Mouse (Mus musculus): ENCODE results near the gene Slc24a3. TPM values are rescaled to one million over a fixed set of nuclear protein-coding genes. Genes with fewer than 3 reads are reported as not detected.

Gene Slc24a3
- total and polyA plus RNA-seq, 3 experiments = not detected

GRCm38 (mm10) chr2:145680141-145680540 lies 512.6 kb downstream of the Slc24a3 start:
- H3K9me3 ChIP-seq (replicated peaks; ENCODE audit: insufficient read depth, low read length) = no peaks in the 10 kb centered on the region
- no peaks in the 10 kb centered on the region for H3K79me2 ChIP-seq (ENCODE audit: control insufficient read depth, insufficient read depth, low read length, poor library complexity)
- no peak for DNase-seq (ENCODE audit: low read depth, low spot score)
- no peaks in the 10 kb centered on the region for H3K27me3 ChIP-seq (ENCODE audit: control insufficient read depth in 1 of 2, insufficient read depth in 2 of 2, low read length in 2 of 2)
- H3K9ac ChIP-seq (ENCODE audit: control insufficient read depth, low read depth, low read length, poor library complexity, severe bottlenecking) = no peak overlapping the region
- no peak overlapping the region for H3K27ac ChIP-seq (ENCODE audit: control insufficient read depth, low read depth, low read length)
- H3K4me1 ChIP-seq (ENCODE audit: control insufficient read depth in 1 of 2, insufficient read depth in 2 of 2, low read length in 2 of 2) = no peaks in the 10 kb centered on the region
- TF ChIP-seq ZMIZ1 (IDR thresholded peaks at IDR 0.05; ENCODE audit: low read depth, low read length) = no peak
- no peak for TF ChIP-seq ZC3H11A (IDR thresholded peaks at IDR 0.05; ENCODE audit: low read depth, low read length)
- TF ChIP-seq MAZ (IDR thresholded peaks at IDR 0.05; ENCODE audit: low read depth, low read length) = no peak
- TF ChIP-seq GABPA (IDR thresholded peaks at IDR 0.05; ENCODE audit: low read depth, low read length) = no peak
- TF ChIP-seq MYC (IDR thresholded peaks at IDR 0.05; ENCODE audit: low read depth, low read length) = no peak
- TF ChIP-seq POLR2AphosphoS5 (IDR thresholded peaks at IDR 0.05; ENCODE audit: borderline replicate concordance, low read depth, low read length) = no peak
- no peak for TF ChIP-seq ETS1 (IDR thresholded peaks at IDR 0.05; ENCODE audit: low read depth, low read length)
- no peak for TF ChIP-seq EP300 (IDR thresholded peaks at IDR 0.05; ENCODE audit: low read depth in 1 of 2, low read length in 2 of 2)
- no peak for TF ChIP-seq ZKSCAN1 (IDR thresholded peaks at IDR 0.05; ENCODE audit: low read depth, low read length)
- TF ChIP-seq POLR2A (IDR thresholded peaks at IDR 0.05; ENCODE audit: control insufficient read depth in 1 of 2, insufficient read depth in 1 of 2, low read depth in 1 of 2, low read length in 2 of 2, poor library complexity in 1 of 2) = no peak
- no peaks in the 10 kb centered on the region for H3K36me3 ChIP-seq (ENCODE audit: control insufficient read depth in 1 of 2, insufficient read depth in 2 of 2, low read length in 2 of 2)
- no peak overlapping the region for H3K4me3 ChIP-seq (ENCODE audit: control insufficient read depth in 1 of 2, insufficient read depth in 1 of 2, low read depth in 2 of 2, low read length in 2 of 2)

GRCm38 (mm10) chr2:145680762-145681161 lies 513.2 kb downstream of the Slc24a3 start:
- TF ChIP-seq CHD2 (IDR thresholded peaks at IDR 0.05; ENCODE audit: low read length) (no peak), CTCF (IDR thresholded peaks at IDR 0.05 in 2 of 3, conservative IDR thresholded peaks at IDR 0.05 in 1 of 3; ENCODE audit: control insufficient read depth in 1 of 3, insufficient read depth in 1 of 3, low read depth in 2 of 3, low read length in 3 of 3, poor library complexity in 1 of 3, severe bottlenecking in 1 of 3) (no peak), JUND (IDR thresholded peaks at IDR 0.05; ENCODE audit: low read depth, low read length) (no peak), CHD1 (IDR thresholded peaks at IDR 0.05; ENCODE audit: low read depth, low read length) (no peak), NELFE (IDR thresholded peaks at IDR 0.05; ENCODE audit: low read depth, low read length) (no peak), NRF1 (IDR thresholded peaks at IDR 0.05; ENCODE audit: insufficient read depth, low read depth, low read length, poor library complexity, severe bottlenecking) (no peak)
- H3K27me3 ChIP-seq (ENCODE audit: control insufficient read depth in 1 of 2, insufficient read depth in 2 of 2, low read length in 2 of 2) = no peaks in the 10 kb centered on the region
- no peaks in the 10 kb centered on the region for H3K36me3 ChIP-seq (ENCODE audit: control insufficient read depth in 1 of 2, insufficient read depth in 2 of 2, low read length in 2 of 2)
- no peak for DNase-seq (ENCODE audit: low read depth, low spot score)
- no peaks in the 10 kb centered on the region for H3K79me2 ChIP-seq (ENCODE audit: control insufficient read depth, insufficient read depth, low read length, poor library complexity)
- no peak overlapping the region for H3K9ac ChIP-seq (ENCODE audit: control insufficient read depth, low read depth, low read length, poor library complexity, severe bottlenecking)
- H3K4me3 ChIP-seq (ENCODE audit: control insufficient read depth in 1 of 2, insufficient read depth in 1 of 2, low read depth in 2 of 2, low read length in 2 of 2) = no peak overlapping the region
- H3K9me3 ChIP-seq (replicated peaks; ENCODE audit: insufficient read depth, low read length) = no peaks in the 10 kb centered on the region
- H3K4me1 ChIP-seq (ENCODE audit: control insufficient read depth in 1 of 2, insufficient read depth in 2 of 2, low read length in 2 of 2) = no peaks in the 10 kb centered on the region
- no peak overlapping the region for H3K27ac ChIP-seq (ENCODE audit: control insufficient read depth, low read depth, low read length)

GRCm38 (mm10) chr2:145681626-145682025 lies 514.1 kb downstream of the Slc24a3 start:
- DNase-seq (ENCODE audit: low read depth, low spot score) = no peak
- Histone ChIP-seq H3K4me1 (ENCODE audit: control insufficient read depth in 1 of 2, insufficient read depth in 2 of 2, low read length in 2 of 2) (no peaks in the 10 kb centered on the region), H3K9me3 (replicated peaks; ENCODE audit: insufficient read depth, low read length) (no peaks in the 10 kb centered on the region), H3K79me2 (ENCODE audit: control insufficient read depth, insufficient read depth, low read length, poor library complexity) (no peaks in the 10 kb centered on the region), H3K27ac (ENCODE audit: control insufficient read depth, low read depth, low read length) (no peak overlapping the region), H3K4me3 (ENCODE audit: control insufficient read depth in 1 of 2, insufficient read depth in 1 of 2, low read depth in 2 of 2, low read length in 2 of 2) (no peak overlapping the region), H3K9ac (ENCODE audit: control insufficient read depth, low read depth, low read length, poor library complexity, severe bottlenecking) (no peak overlapping the region), H3K27me3 (ENCODE audit: control insufficient read depth in 1 of 2, insufficient read depth in 2 of 2, low read length in 2 of 2) (no peaks in the 10 kb centered on the region), H3K36me3 (ENCODE audit: control insufficient read depth in 1 of 2, insufficient read depth in 2 of 2, low read length in 2 of 2) (no peaks in the 10 kb centered on the region)
- TF ChIP-seq E2F4 (IDR thresholded peaks at IDR 0.05; ENCODE audit: borderline replicate concordance, low read depth, low read length) (no peak), RCOR1 (IDR thresholded peaks at IDR 0.05; ENCODE audit: low read depth, low read length) (no peak), MYB (IDR thresholded peaks at IDR 0.05; ENCODE audit: low read depth, low read length) (no peak), RAD21 (IDR thresholded peaks at IDR 0.05; ENCODE audit: low read depth, low read length) (no peak), TCF12 (IDR thresholded peaks at IDR 0.05; ENCODE audit: low read depth, low read length) (no peak), MAFK (IDR thresholded peaks at IDR 0.05; ENCODE audit: borderline replicate concordance, low read depth, low read length) (no peak), MYC (IDR thresholded peaks at IDR 0.05; ENCODE audit: low read depth, low read length) (no peak), GATA1 (IDR thresholded peaks at IDR 0.05; ENCODE audit: low read depth, low read length) (no peak), MAZ (IDR thresholded peaks at IDR 0.05; ENCODE audit: low read depth, low read length) (no peak), GABPA (IDR thresholded peaks at IDR 0.05; ENCODE audit: low read depth, low read length) (no peak), JUND (IDR thresholded peaks at IDR 0.05; ENCODE audit: low read depth, low read length) (no peak), MAX (IDR thresholded peaks at IDR 0.05; ENCODE audit: low read length) (no peak), CHD2 (IDR thresholded peaks at IDR 0.05; ENCODE audit: low read length) (no peak)
